Mouse (Mus musculus) MEL (cell line): Measurements from ENCODE around the gene Gm20388. TPM values are rescaled to one million over a fixed set of nuclear protein-coding genes. Genes with fewer than 3 reads are reported as not detected.

Experiments used
- DNase-seq: peaks from one replicate; pipeline ENCODE4 v3.0.0; 2011; ENCODE audit warnings: low read depth, low spot score
- H3K27ac ChIP-seq: 2 replicates; pipeline ENCODE4 v1.5.1; 2012; ENCODE audit warnings: low read depth, mild to moderate bottlenecking, control low read depth, low read length, moderate library complexity; ENCODE audit not compliant: control insufficient read depth
- H3K27me3 ChIP-seq, 2 experiments: fragments of 150-350 bp in 1 of 2; sonication (generic) in 1 of 2; 2 replicates each; pipeline ENCODE4 v1.6.1; 2012; ENCODE audit warnings: low read length in 2 of 2, mild to moderate bottlenecking in 2 of 2, improper control_type of control experiment in 1 of 2, moderate library complexity in 1 of 2; ENCODE audit not compliant: insufficient read depth in 2 of 2, control insufficient read depth in 1 of 2
- H3K36me3 ChIP-seq, 2 experiments: 2 replicates each; pipeline ENCODE4 v1.6.1; 2012 to 2014; ENCODE audit warnings: low read length in 2 of 2, improper control_type of control experiment in 1 of 2, inconsistent platforms in 1 of 2, mild to moderate bottlenecking in 1 of 2; ENCODE audit not compliant: insufficient read depth in 2 of 2, control insufficient read depth in 1 of 2
- H3K4me1 ChIP-seq, 2 experiments: fragments of 150-350 bp in 1 of 2; sonication (generic) in 1 of 2; 2 replicates each; pipeline ENCODE4 v1.6.1; 2012; ENCODE audit warnings: low read length in 2 of 2, improper control_type of control experiment in 1 of 2, mild to moderate bottlenecking in 1 of 2; ENCODE audit not compliant: insufficient read depth in 2 of 2, control insufficient read depth in 1 of 2
- H3K4me3 ChIP-seq, 2 experiments: fragments of 150-350 bp in 1 of 2; sonication (generic) in 1 of 2; 2 replicates each; pipeline ENCODE4 v1.5.1; 2012; ENCODE audit warnings: low read depth in 2 of 2, low read length in 2 of 2, mild to moderate bottlenecking in 2 of 2, moderate library complexity in 2 of 2, control low read depth in 1 of 2, improper control_type of control experiment in 1 of 2; ENCODE audit not compliant: control insufficient read depth in 1 of 2, insufficient read depth in 1 of 2
- H3K79me2 ChIP-seq: 2 replicates; pipeline ENCODE4 v1.6.1; 2012; ENCODE audit warnings: mild to moderate bottlenecking, low read length, moderate library complexity; ENCODE audit not compliant: control insufficient read depth, poor library complexity, insufficient read depth
- H3K9ac ChIP-seq: 2 replicates; pipeline ENCODE4 v1.6.1; 2012; ENCODE audit warnings: low read depth, mild to moderate bottlenecking, control low read depth, low read length, moderate library complexity; ENCODE audit not compliant: control insufficient read depth, poor library complexity, severe bottlenecking
- H3K9me3 ChIP-seq: fragments of 150-350 bp; sonication (generic); replicated peaks from 2 replicates; pipeline ENCODE4 v1.6.1; 2012; ENCODE audit warnings: mild to moderate bottlenecking, low read length, improper control_type of control experiment, moderate library complexity; ENCODE audit not compliant: insufficient read depth
- CHD1 ChIP-seq: IDR thresholded peaks from 2 replicates; pipeline ENCODE4 v1.6.1; 2012; ENCODE audit warnings: low read depth, mild to moderate bottlenecking, inconsistent platforms, low read length, improper control_type of control experiment
- CHD2 ChIP-seq: IDR thresholded peaks from 2 replicates; pipeline ENCODE4 v1.6.1; 2011; ENCODE audit warnings: low read length, improper control_type of control experiment
- ETS1 ChIP-seq: IDR thresholded peaks from 2 replicates; pipeline ENCODE4 v1.6.1; 2012; ENCODE audit warnings: low read depth, mild to moderate bottlenecking, inconsistent platforms, low read length, improper control_type of control experiment, moderate library complexity
- GABPA ChIP-seq: IDR thresholded peaks from 2 replicates; pipeline ENCODE4 v1.6.1; 2012; ENCODE audit warnings: low read depth, mild to moderate bottlenecking, inconsistent platforms, low read length, improper control_type of control experiment, moderate library complexity
- GATA1 ChIP-seq: IDR thresholded peaks from 2 replicates; pipeline ENCODE4 v1.6.1; 2011; ENCODE audit warnings: low read depth, low read length, improper control_type of control experiment
- MAZ ChIP-seq: IDR thresholded peaks from 2 replicates; pipeline ENCODE4 v1.6.1; 2012; ENCODE audit warnings: low read depth, mild to moderate bottlenecking, inconsistent platforms, low read length, improper control_type of control experiment
- MEF2A ChIP-seq: IDR thresholded peaks from 2 replicates; pipeline ENCODE4 v1.6.1; 2014; ENCODE audit warnings: low read depth, mild to moderate bottlenecking, inconsistent platforms, low read length, improper control_type of control experiment; ENCODE audit not compliant: poor library complexity, insufficient replicate concordance, severe bottlenecking; ENCODE audit errors: extremely low read depth
- MXI1 ChIP-seq: IDR thresholded peaks from 2 replicates; pipeline ENCODE4 v1.6.1; 2011; ENCODE audit warnings: mild to moderate bottlenecking, low read depth, low read length, improper control_type of control experiment
- MYC ChIP-seq: IDR thresholded peaks from 2 replicates; pipeline ENCODE4 v1.6.1; 2011; ENCODE audit warnings: low read depth, mild to moderate bottlenecking, low read length, improper control_type of control experiment, moderate library complexity
- POLR2AphosphoS2 ChIP-seq: IDR thresholded peaks from 2 replicates; pipeline ENCODE4 v1.6.1; 2011; ENCODE audit warnings: low read length, improper control_type of control experiment
- RAD21 ChIP-seq: IDR thresholded peaks from 2 replicates; pipeline ENCODE4 v1.6.1; 2011; ENCODE audit warnings: mild to moderate bottlenecking, low read depth, low read length, improper control_type of control experiment
- SIN3A ChIP-seq: IDR thresholded peaks from 2 replicates; pipeline ENCODE4 v1.6.1; 2012; ENCODE audit warnings: low read length, improper control_type of control experiment, inconsistent platforms
- TAL1 ChIP-seq: IDR thresholded peaks from 2 replicates; pipeline ENCODE4 v1.6.1; 2012; ENCODE audit warnings: mild to moderate bottlenecking, inconsistent platforms, low read length, moderate library complexity, mixed read lengths
- TBP ChIP-seq: IDR thresholded peaks from 2 replicates; pipeline ENCODE4 v1.8.0; 2011; ENCODE audit warnings: low read depth, low read length, improper control_type of control experiment
- UBTF ChIP-seq: IDR thresholded peaks from 2 replicates; pipeline ENCODE4 v1.6.1; 2012; ENCODE audit warnings: low read depth, mild to moderate bottlenecking, inconsistent platforms, low read length, improper control_type of control experiment, moderate library complexity, borderline replicate concordance; ENCODE audit not compliant: insufficient read depth
- USF1 ChIP-seq: IDR thresholded peaks from 2 replicates; pipeline ENCODE4 v1.6.1; 2014; ENCODE audit warnings: low read depth, mild to moderate bottlenecking, inconsistent platforms, low read length, improper control_type of control experiment, moderate library complexity
- ZMIZ1 ChIP-seq: IDR thresholded peaks from 2 replicates; pipeline ENCODE4 v1.6.1; 2012; ENCODE audit warnings: low read depth, mild to moderate bottlenecking, inconsistent platforms, low read length, improper control_type of control experiment, moderate library complexity
- polyA plus RNA-seq, 2 experiments: library from polyadenylated mRNA; stranded (reverse) in 1 of 2; unstranded in 1 of 2; fragments of >175 nt in 1 of 2; fragments of >200 nt in 1 of 2; gene quantifications; 2 replicates each; pipeline versions ENCODE4 v1.2.1 to v1.2.4; 2012; ENCODE audit warnings: low replicate concordance in 2 of 2, low read depth in 1 of 2; ENCODE audit not compliant: insufficient read length in 2 of 2, insufficient read depth in 1 of 2, missing spikeins in 1 of 2
- total RNA-seq: library from RNA; depleted of rRNA; stranded (reverse); fragments of 300-350 nt; gene quantifications from 2 replicates; pipeline ENCODE4 v1.2.3, GENCODE M21; 2012

Gene Gm20388
- total and polyA plus RNA-seq, 3 experiments, result 11.1 to 17.8 TPM; not detected in 1

- no peak for TF ChIP-seq ETS1
- no peak for TF ChIP-seq MAZ
- TF ChIP-seq RAD21, result no peak
- TF ChIP-seq TAL1, result no peak
- TF ChIP-seq MEF2A, result no peak
- no peak for TF ChIP-seq CHD1
- no peak for TF ChIP-seq TBP
- TF ChIP-seq MXI1, result no peak
- no peak for TF ChIP-seq UBTF
- TF ChIP-seq MYC, result no peak
- Histone ChIP-seq H3K4me3 (no peak overlapping the region), H3K9me3 (no peaks in the 10 kb centered on the region), H3K27ac (no peak overlapping the region), H3K27me3 (0 out of 4 replicates have a peak, but pooled peaks cover 0 to 1% of the 10 kb centered on the region in 2 experiments), H3K79me2 (no peaks in the 10 kb centered on the region), H3K9ac (no peak overlapping the region), H3K4me1 (no peaks in the 10 kb centered on the region), H3K36me3 (no peaks in the 10 kb centered on the region)
- DNase-seq, result no peak
These were observed 4270.2 kb downstream of the Gm20388 start for GRCm38 (mm10) chr8:124180681-124181445.

DNA sequence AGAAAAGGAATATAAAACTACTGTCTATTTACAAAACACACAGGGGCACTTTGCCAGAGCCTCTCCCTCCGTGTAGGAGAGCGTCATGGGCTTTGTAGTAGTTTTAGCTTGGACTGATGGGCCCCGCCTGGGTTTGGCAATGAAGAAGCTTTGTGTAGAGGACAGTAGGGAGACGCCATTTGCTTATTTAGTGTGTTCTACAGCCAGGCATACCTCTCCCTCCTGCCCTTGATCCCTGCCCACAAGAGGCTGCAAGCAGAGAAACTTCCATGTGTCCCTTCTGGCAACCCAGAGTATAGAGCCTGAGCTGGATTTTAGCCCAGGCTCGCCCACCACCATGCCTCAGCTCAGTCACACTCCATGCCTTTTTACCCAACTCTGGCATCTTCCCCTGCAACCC, 4271.1 kb downstream of the Gm20388 start:
- H3K27ac ChIP-seq, result no peak overlapping the region
- H3K27me3 ChIP-seq, result 0 out of 4 replicates have a peak, but pooled peaks cover 0 to 1% of the 10 kb centered on the region in 2 experiments
- DNase-seq, result no peak
- H3K79me2 ChIP-seq, result no peaks in the 10 kb centered on the region
- H3K36me3 ChIP-seq, result no peaks in the 10 kb centered on the region
- H3K9ac ChIP-seq, result no peak overlapping the region
- no peak overlapping the region for H3K4me3 ChIP-seq
- TF ChIP-seq GATA1 (no peak), USF1 (no peak), SIN3A (no peak), RAD21 (no peak), POLR2AphosphoS2 (no peak), UBTF (no peak), TAL1 (no peak), MXI1 (no peak), CHD2 (no peak), ZMIZ1 (no peak), GABPA (no peak)
- no peaks in the 10 kb centered on the region for H3K4me1 ChIP-seq
- no peaks in the 10 kb centered on the region for H3K9me3 ChIP-seq
